Mouse (Mus musculus): ENCODE results near the gene Col26a1. TPM values are rescaled to one million over a fixed set of nuclear protein-coding genes. Genes with fewer than 3 reads are reported as not detected.

Gene Col26a1
- total RNA-seq, 2 experiments from 2014 or later = 24.8 to 25.3 TPM

GRCm38 (mm10) chr5:136830156-136830555, 52.9 kb downstream of the Col26a1 start:
- no peak for DNase-seq (ENCODE audit: extremely low spot score in 1 of 2, low spot score in 2 of 2)
- intact Hi-C loops (cut with DNase I) = no loop called here

DNA sequence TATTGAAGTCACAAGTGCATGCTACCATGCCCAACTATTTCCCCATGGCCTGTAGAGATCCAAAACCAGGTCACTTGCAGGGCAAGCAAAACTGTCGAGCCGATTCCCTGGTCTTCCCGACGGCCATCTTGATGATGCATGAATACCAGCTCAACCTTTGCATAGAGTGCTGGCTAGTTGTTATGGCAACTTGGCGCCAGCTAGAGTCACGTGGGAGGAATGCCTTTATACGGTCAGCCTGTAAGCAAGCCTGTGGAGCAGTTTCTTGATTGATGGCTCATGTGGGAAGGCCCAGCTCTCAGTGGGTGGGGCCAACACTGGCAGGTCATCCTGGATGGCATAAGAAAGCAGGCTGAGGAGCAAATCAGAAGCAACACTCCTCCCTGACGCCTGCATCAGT, 61.0 kb downstream of the Col26a1 start:
- intact Hi-C loops (cut with DNase I) = no loop called here
- DNase-seq (ENCODE audit: extremely low spot score in 1 of 2, low spot score in 2 of 2) = no peak

GRCm38 (mm10) chr5:136820911-136821310, 62.1 kb downstream of the Col26a1 start:
- intact Hi-C loops (cut with DNase I) = no loop called here
- no peak for DNase-seq (ENCODE audit: extremely low spot score in 1 of 2, low spot score in 2 of 2)

DNA sequence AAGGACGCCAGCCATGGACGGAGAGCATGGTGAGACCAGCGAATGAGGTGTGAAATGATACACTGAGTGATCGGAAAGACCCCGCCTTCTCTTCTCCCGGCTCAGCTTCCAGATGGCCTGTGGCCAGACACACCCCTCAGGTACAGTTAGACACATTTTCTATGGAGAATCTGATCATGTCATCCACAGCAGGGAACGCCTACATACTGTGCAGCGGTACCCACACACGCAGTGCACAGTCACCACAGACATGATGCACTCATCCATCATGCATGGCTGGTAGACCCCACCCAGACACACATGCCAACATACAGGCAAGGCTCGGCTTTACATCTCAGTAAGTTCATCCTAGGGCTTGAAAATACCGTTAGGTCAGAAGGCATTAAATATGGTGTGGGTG, 63.3 kb downstream of the Col26a1 start:
- no peak for DNase-seq (ENCODE audit: extremely low spot score in 1 of 2, low spot score in 2 of 2)
- intact Hi-C loops (cut with DNase I) = no loop called here

DNA sequence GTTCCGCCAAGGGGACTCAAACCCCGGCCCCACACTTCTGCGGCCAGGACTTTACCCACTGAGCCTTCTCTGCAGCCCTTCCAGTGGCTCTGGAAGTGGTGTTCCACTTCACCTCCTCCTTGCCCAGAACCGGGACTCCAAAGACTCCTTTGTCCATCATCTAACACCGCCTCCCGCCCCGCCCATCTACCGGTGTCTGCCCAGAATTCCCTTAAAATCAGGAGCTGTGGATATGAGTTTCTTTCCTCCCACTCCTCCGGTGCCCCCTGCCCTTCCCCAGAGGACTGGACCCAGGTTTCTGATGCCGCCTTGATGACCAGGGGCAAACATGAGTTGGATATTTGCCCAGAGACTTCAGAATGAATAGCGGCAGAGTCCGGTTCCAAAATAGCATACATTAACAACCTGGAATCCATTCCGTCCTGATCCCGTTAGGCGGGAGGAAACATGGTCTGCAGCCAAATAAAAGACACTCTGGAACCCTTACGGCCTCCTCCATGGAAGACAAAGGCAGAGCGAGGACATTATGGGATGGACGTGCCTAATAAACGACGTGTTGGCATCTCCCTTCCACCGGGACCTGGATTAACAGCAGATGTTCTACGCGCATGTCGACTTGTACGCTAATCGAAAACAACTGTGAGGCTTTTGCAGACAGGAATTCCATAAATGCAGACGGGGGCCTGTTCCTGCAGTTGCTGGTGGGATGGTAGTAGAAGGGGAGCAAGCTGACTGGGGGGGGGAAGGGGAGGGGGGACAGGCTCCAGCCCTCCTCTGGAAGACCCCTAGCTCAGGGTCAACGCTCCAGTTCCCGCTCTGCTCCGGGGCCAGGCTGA, 72.3 kb downstream of the Col26a1 start:
- DNase-seq (ENCODE audit: extremely low spot score in 1 of 2, low spot score in 2 of 2) = no peak
- intact Hi-C loops (cut with DNase I) = no loop called here

GRCm38 (mm10) chr5:136806379-136807056, 76.5 kb downstream of the Col26a1 start:
- DNase-seq (ENCODE audit: extremely low spot score in 1 of 2, low spot score in 2 of 2) = no peak
- intact Hi-C loops (cut with DNase I) = no loop called here

- DNase-seq (ENCODE audit: extremely low spot score in 1 of 2, low spot score in 2 of 2) = no peak
Measured at GRCm38 (mm10) chr5:136805019-136805418, 78.0 kb downstream of the Col26a1 start.

GRCm38 (mm10) chr5:136804246-136804645, 78.8 kb downstream of the Col26a1 start:
- DNase-seq (ENCODE audit: extremely low spot score in 1 of 2, low spot score in 2 of 2) = no peak
- intact Hi-C loops (cut with DNase I) = no loop called here

More at GRCm38 (mm10) chr5:136805019-136805418, 78.0 kb downstream of the Col26a1 start:
- intact Hi-C loops (cut with DNase I) = no loop called here

DNA sequence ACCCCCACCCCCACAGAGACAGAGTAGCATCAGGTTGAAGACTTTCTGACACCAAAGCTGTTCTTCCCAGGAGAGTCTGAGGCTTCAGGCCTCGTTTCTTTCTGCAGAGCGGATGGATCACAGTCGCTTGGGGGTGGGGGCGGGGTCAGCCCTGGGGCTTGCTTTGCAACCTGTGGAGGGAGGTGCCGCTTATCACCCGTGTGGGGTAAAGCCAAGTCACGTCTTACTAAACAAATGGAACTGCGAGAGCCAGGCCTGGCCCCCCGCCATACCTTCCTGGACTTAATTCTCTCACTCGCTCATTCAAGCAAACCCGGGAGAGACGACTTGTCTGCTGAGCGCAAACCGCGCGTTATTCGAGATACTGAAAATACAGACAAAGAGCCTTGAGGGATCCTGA, 80.3 kb downstream of the Col26a1 start:
- DNase-seq (ENCODE audit: extremely low spot score in 1 of 2, low spot score in 2 of 2) = peak in 1 of 2 experiments; percentile 48
- intact Hi-C loops (cut with DNase I) = no loop called here

DNA sequence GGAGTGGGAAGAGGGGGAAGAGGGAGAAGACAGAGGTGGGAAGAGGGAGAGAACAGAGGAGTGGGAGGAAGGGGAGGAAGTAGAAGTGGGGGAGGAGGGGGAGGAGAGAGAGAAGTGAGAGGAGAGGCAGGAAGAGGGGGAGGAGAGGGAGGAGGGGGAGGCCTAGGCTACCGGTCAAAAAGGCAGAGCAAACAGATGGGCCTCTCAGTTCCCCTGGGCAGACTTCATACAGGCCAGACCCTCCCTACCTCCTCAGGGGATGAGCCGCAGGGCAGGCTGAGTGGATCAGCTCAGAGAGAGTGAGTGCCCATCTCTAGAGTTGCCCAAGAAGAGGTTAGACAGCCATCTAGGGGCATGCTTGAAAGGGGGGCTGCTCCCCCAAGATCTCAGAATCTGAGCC, 86.1 kb downstream of the Col26a1 start:
- intact Hi-C loops (cut with DNase I) = no loop called here
- no peak for DNase-seq (ENCODE audit: extremely low spot score in 1 of 2, low spot score in 2 of 2)

GRCm38 (mm10) chr5:136793807-136794206, 89.2 kb downstream of the Col26a1 start:
- intact Hi-C loops (cut with DNase I) = no loop called here
- no peak for DNase-seq (ENCODE audit: extremely low spot score in 1 of 2, low spot score in 2 of 2)

- no peak for DNase-seq (ENCODE audit: extremely low spot score in 1 of 2, low spot score in 2 of 2)
- intact Hi-C loops (cut with DNase I) = no loop called here
Measured at GRCm38 (mm10) chr5:136792541-136792940, 90.5 kb downstream of the Col26a1 start.

DNA sequence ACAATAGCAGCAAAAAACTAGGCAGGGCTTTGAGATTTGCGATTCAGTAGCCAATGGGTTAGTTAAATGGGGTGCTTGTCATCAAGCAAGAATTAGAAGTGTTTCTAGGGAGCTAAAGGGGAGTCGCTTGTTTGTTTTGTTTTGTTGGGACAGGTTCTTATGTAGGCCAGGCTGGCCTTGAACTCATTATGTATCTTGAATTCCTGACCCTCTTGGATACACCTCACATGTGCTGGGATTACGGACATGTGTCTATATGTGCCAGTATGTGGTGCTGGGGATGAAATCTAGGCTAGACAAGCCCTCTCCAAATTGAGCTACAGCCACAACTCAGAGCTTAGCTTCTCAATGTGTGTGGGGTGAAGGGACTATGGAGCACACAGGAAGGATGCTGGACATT, 91.8 kb downstream of the Col26a1 start:
- intact Hi-C loops (cut with DNase I) = loop anchor here (1.0 kb wide), 1 partner anchor 90 kb away; no protein-coding TSS in a partner anchor
- no peak for DNase-seq (ENCODE audit: extremely low spot score in 1 of 2, low spot score in 2 of 2)

- peak; percentile 90 to 91 for DNase-seq (ENCODE audit: extremely low spot score in 1 of 2, low spot score in 2 of 2)
- intact Hi-C loops (cut with DNase I) = loop anchor here (1.0 kb wide), 1 partner anchor 91 kb away; no protein-coding TSS in a partner anchor
Measured at GRCm38 (mm10) chr5:136790570-136791196, 92.3 kb downstream of the Col26a1 start.

- intact Hi-C loops (cut with DNase I) = no loop called here
- DNase-seq (ENCODE audit: extremely low spot score in 1 of 2, low spot score in 2 of 2) = peak in 1 of 2 experiments; percentile 27
Measured at GRCm38 (mm10) chr5:136784531-136784930, 98.5 kb downstream of the Col26a1 start.

- no peak for DNase-seq (ENCODE audit: extremely low spot score in 1 of 2, low spot score in 2 of 2)
- intact Hi-C loops (cut with DNase I) = no loop called here
Measured at GRCm38 (mm10) chr5:136782600-136782999, 100.4 kb downstream of the Col26a1 start.

DNA sequence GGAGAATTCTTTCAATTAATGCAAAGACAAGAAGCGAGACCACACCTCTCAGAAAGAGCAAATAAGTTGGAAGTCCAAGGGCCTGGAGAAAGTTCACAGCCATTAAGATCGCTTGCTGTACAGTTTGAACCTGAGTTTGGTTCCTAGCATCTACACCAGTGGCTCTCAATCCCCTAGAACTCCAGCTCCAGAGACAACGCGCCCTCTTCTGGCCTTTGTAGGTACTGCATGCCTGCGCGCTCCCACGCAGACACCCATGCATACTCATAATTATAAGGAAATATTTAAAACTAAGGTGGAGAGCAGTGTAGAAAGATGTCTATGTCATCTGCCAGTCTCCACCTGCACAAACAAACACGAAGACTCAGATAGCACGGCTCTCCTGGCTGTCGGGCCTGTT, 102.5 kb downstream of the Col26a1 start:
- intact Hi-C loops (cut with DNase I) = no loop called here
- no peak for DNase-seq (ENCODE audit: extremely low spot score in 1 of 2, low spot score in 2 of 2)

GRCm38 (mm10) chr5:136779946-136780345, 103.1 kb downstream of the Col26a1 start:
- no peak for DNase-seq (ENCODE audit: extremely low spot score in 1 of 2, low spot score in 2 of 2)
- intact Hi-C loops (cut with DNase I) = no loop called here

GRCm38 (mm10) chr5:136775548-136775947, 107.5 kb downstream of the Col26a1 start:
- intact Hi-C loops (cut with DNase I) = no loop called here

More at GRCm38 (mm10) chr5:136775548-136775947, 107.5 kb downstream of the Col26a1 start:
- DNase-seq (ENCODE audit: extremely low spot score in 1 of 2, low spot score in 2 of 2) = peak in 1 of 2 experiments; percentile 10

All from left cerebral cortex, postnatal 10 days (tissue).